In the genomic region with DNA sequence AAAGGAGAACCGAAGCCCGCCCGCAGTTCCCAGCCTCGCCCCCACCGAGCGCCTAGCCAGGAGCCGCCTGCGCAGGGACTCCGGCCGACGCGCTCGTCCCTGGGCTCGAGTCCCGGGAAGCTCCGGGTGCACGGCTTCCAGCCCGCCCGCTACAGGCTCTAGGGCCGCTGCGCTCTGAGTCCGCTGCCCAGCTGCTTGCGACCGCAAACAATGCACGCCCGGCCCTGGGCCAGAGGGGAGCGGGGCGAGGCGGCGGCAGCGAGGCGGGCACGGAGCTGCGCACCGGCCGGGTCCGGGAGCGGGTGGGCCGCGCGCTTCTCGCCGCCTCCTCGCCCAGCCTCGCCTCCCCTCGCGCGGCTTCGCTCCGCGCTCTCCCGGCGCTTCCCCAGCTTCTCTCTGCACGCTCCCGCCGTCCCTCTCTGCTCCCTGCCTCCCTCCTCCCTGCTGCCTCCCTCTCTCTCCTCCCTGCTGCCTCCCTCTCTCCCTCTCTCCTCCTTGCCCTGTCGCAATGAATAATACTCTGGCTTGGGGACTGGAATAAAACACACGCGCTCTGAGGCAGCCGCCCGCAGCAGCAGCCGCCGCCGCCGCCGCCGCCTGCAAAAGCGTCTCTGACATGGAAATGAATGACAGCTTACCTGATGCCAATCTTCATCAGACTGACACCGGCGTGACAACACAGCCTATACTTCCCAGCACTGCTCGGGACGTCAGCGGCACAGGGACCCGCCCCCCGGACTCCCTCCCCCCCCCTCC, we compare ENCODE assay signal across 8 mouse cellular contexts. TPM values are rescaled to one million over a fixed set of nuclear protein-coding genes. Genes with fewer than 3 reads are reported as not detected.
DNase-seq lines count a peak whose midpoint lies in the region.

No protein-coding gene starts in this region.

- peak; percentile 58 for DNase-seq in adrenal gland, adult 8-10 months
- DNase-seq in embryo, embryonic 10.5 days (ENCODE audit: low spot score): peak; percentile 47
- DNase-seq in gastrocnemius, postnatal 25 days: peak; percentile 84
- peak; percentile 43 for DNase-seq in induced T-regulatory cell, adult 2 months (ENCODE audit: low read depth)
- DNase-seq in left cerebral cortex, adult 18-20 months (ENCODE audit: low spot score in 2 of 2): peak; percentile 75 to 79
- DNase-seq in lung, postnatal 25 days (ENCODE audit: low spot score): peak; percentile 47
- peak; percentile 70 for DNase-seq in retina, postnatal 7 days (ENCODE audit: low read depth, low spot score)
- DNase-seq in MN1 (ENCODE audit: low spot score): no peak

RNA-seq across cellular contexts. Expression of a gene that starts 0.4 kb away (rescaled TPM):
- total RNA-seq in adrenal gland, adult 8-10 months (2022): 1 to 10 TPM; 3.0 to 5.4 (median 5.4) TPM
- 10 to 100 TPM; 30.1 to 31.4 TPM for total RNA-seq in gastrocnemius, postnatal 25 days (2021)
- total RNA-seq in left cerebral cortex, adult 18-20 months (2021): 10 to 100 TPM; 83.0 to 90.7 TPM

Comparison
In these comparisons a context has a peak if more than half of its experiments do, and no peak if none do; other contexts are left out.
1. RNA of a gene that starts 0.4 kb away (total RNA-seq): 83.0 to 90.7 TPM in left cerebral cortex, adult 18-20 months and 30.1 to 31.4 TPM in gastrocnemius, postnatal 25 days; 3.0 to 5.4 TPM in adrenal gland, adult 8-10 months; every median in the first group is over 4 times any median in the second.